Comparison of ENCODE assay signal across 8 mouse cellular contexts in genomic region chr5:142448076-142448475, GRCm38 (mm10). TPM values are rescaled to one million over a fixed set of nuclear protein-coding genes. Genes with fewer than 3 reads are reported as not detected.
A peak's percentile ranks its signal among the peaks of the same experiment; 100 is the strongest.
DNase-seq lines count a peak whose midpoint lies in the region; ATAC-seq and TF ChIP-seq lines count a peak whose summit lies in the region.

No protein-coding gene starts in this region.

- no peaks in the 10 kb centered on the region for H3K9me3 ChIP-seq in megakaryocyte, embryonic 14.5 days

- ATAC-seq in activated CD4-positive, CD25-positive, alpha-beta regulatory T cell, adult 4 months = peak; percentile 67

- peak; percentile 91 for DNase-seq in gastrocnemius, postnatal 10 days
- peak; percentile 96 for DNase-seq in induced T-regulatory cell, adult 2 months (ENCODE audit: low read depth)
- DNase-seq in left cerebral cortex, adult 8-10 months (ENCODE audit: low spot score in 2 of 2) = peak; percentile 71 to 89
- DNase-seq in right cerebral cortex, postnatal 10 days (ENCODE audit: low spot score in 2 of 2) = peak; percentile 91 to 94
- DNase-seq in urinary bladder, postnatal 14 days (ENCODE audit: low spot score) = peak; percentile 89

- TF ChIP-seq CTCF in cortical plate, adult 2 months (IDR thresholded peaks at IDR 0.05; ENCODE audit: extremely low read depth, insufficient read depth, low read length) = peak; percentile 96

- peaks cover 57% of the 10 kb centered on the region for H3K36me3 ChIP-seq in megakaryocyte, embryonic 14.5 days (replicated peaks; ENCODE audit: low read length)

- TF ChIP-seq POLR2A in cortical plate, adult 2 months (IDR thresholded peaks at IDR 0.05; ENCODE audit: extremely low read depth, insufficient read depth, low read length) = no peak

- H3K27ac ChIP-seq in cortical plate, adult 2 months (ENCODE audit: insufficient read depth, low read length) = no peak overlapping the region

- no peaks in the 10 kb centered on the region for H3K4me1 ChIP-seq in cortical plate, adult 2 months (ENCODE audit: control insufficient read depth, insufficient read depth, low read length)
- peaks cover 73% of the 10 kb centered on the region for H3K4me1 ChIP-seq in megakaryocyte, embryonic 14.5 days

- no peaks in the 10 kb centered on the region for H3K27me3 ChIP-seq in megakaryocyte, embryonic 14.5 days (replicated peaks)

- H3K4me3 ChIP-seq in cortical plate, adult 2 months (ENCODE audit: insufficient read depth, low read length) = no peak overlapping the region
- H3K4me3 ChIP-seq in megakaryocyte, embryonic 14.5 days (replicated peaks) = peak overlapping the region; percentile 65

RNA-seq across cellular contexts. Expression of gene Ap5z1, which starts 15.7 kb away (rescaled TPM):
- polyA plus RNA-seq in activated CD4-positive, CD25-positive, alpha-beta regulatory T cell, adult 4 months (2017; shearing (Covaris generic)) = 10 to 100 TPM; 12.0 to 24.8 TPM
- polyA plus RNA-seq in cortical plate, adult 2 months (2012; rRNA removed) = 31.5 and 32.5 TPM in 2 replicates
- 1 to 10 TPM; 4.3 to 4.8 TPM for total RNA-seq in gastrocnemius, postnatal 10 days (2021)
- 10 to 100 TPM; 20.1 to 25.6 (median 25.1) TPM for total RNA-seq in left cerebral cortex, adult 8-10 months (2022)
- polyA plus RNA-seq in megakaryocyte, embryonic 14.5 days (2012; ENCODE audit: insufficient read depth, low replicate concordance) = 26.2 and 36.4 TPM in 2 replicates

RNA-seq across cellular contexts. Expression of gene Foxk1, which starts 46.8 kb away (rescaled TPM):
- 10 to 100 TPM in 1 of 2 experiments, 1 to 10 TPM in 1; 9.4 to 13.3 TPM for polyA plus RNA-seq in activated CD4-positive, CD25-positive, alpha-beta regulatory T cell, adult 4 months (2017; shearing (Covaris generic))
- polyA plus RNA-seq in cortical plate, adult 2 months (2012; rRNA removed) = 19.4 and 21.1 TPM in 2 replicates
- total RNA-seq in gastrocnemius, postnatal 10 days (2021) = 10 to 100 TPM; 17.5 to 19.1 TPM
- 10 to 100 TPM; 39.6 to 43.1 (median 42.7) TPM for total RNA-seq in left cerebral cortex, adult 8-10 months (2022)
- polyA plus RNA-seq in megakaryocyte, embryonic 14.5 days (2012; ENCODE audit: insufficient read depth, low replicate concordance) = 13.3 and 39.1 TPM in 2 replicates
